Mouse (Mus musculus) forebrain, embryonic 10.5 days (tissue): ENCODE measurements at regions not wholly inside any gene's neighbourhood (a gene's known extent, or its start where the extent isn't known, plus 50 kb on each side); places are given as distances from the start of the nearest gene placed in this dataset.

Source experiments
- DNase-seq: peaks from one replicate; pipeline ENCODE4 v3.0.0-alpha.2; 2017; ENCODE audit warnings: low spot score; ENCODE audit errors: extremely low spot score
- H3K27ac ChIP-seq: fragments of 300-500 bp; sonication (generic); 2 replicates; pipeline ENCODE4 v1.5.1; 2016; ENCODE audit warnings: mild to moderate bottlenecking
- H3K27me3 ChIP-seq: fragments of 300-500 bp; sonication (generic); 2 replicates; pipeline ENCODE4 v1.6.1; 2016; ENCODE audit warnings: mild to moderate bottlenecking; ENCODE audit not compliant: poor library complexity, severe bottlenecking
- H3K36me3 ChIP-seq: fragments of 300-500 bp; sonication (generic); replicated peaks from 2 replicates; pipeline ENCODE4 v1.6.1; 2016; ENCODE audit warnings: mild to moderate bottlenecking, moderate library complexity
- H3K4me1 ChIP-seq: fragments of 300-500 bp; sonication (generic); 2 replicates; pipeline ENCODE4 v1.6.1; 2016
- H3K4me3 ChIP-seq: fragments of 300-500 bp; sonication (generic); 2 replicates; pipeline ENCODE4 v1.5.1; 2016; ENCODE audit warnings: mild to moderate bottlenecking, moderate library complexity
- H3K9me3 ChIP-seq: fragments of 300-500 bp; sonication (generic); 2 replicates; pipeline ENCODE4 v1.6.1; 2016; ENCODE audit warnings: mild to moderate bottlenecking, moderate library complexity
- WGBS: fragments of 180-500 bp; shearing (Covaris S2); methylation state at CpG from one replicate; pipeline ENCODE4 v1.1.7; 2016; 5-methylcytosine and 5-hydroxymethylcytosine counted together

DNA sequence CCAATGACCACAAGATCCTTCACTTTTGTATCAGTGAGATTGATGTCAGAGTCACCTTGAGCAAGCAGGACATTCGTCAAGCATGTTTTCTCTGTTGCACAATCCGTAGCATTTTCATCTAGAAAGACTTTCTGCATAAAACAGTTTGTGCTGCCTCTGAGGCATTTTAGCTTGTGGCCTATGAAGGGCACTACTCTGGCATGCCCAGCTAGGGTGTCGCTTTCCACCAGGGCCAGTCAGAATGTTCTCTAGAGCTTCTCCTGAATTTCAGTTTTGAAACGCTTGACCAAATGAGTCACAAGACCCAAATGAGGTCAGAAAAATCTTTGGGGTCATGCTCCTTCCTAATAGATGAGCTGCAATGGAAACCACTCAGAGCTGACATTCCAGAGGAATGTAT lies 529.6 kb upstream of the Mctp2 start:
- H3K27me3 ChIP-seq: no peaks in the 10 kb centered on the region
- no peak for DNase-seq
- peaks cover 34% of the 10 kb centered on the region for H3K4me1 ChIP-seq
- peaks cover 5% of the 10 kb centered on the region; the same call in 1 of the 2 replicates for H3K9me3 ChIP-seq
- peak overlapping the region; percentile 40; the same call in 1 of the 2 replicates for H3K27ac ChIP-seq
- H3K4me3 ChIP-seq: no peak overlapping the region
- WGBS: 85% methylated on average over 4 of the region's 4 CpGs
- H3K36me3 ChIP-seq: no peaks in the 10 kb centered on the region

DNA sequence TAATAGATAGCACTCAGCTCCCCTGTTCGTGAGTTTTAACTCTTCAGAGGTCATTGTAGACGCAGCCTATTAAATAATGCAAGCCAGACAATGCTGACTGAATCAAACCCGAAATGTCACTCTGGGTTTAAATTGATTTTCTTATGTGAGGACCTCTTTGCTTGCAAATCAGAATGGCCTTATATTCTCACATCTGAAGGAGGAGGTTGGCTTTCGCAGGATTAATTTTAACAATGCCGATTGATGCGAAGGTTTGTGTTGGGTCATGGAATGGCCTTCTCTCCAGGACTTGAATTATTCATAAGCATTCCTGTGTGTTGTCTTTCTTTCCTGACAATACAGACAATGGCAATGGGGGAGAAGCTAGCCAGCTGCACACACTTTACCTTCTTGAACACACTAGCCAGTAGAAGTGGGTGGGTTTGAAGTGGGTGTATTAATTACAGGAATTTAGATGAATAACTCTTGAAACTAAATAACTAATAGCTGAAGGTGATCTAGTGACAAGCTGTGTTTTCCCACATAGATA lies 530.1 kb upstream of the Mctp2 start:
- 68% methylated on average over 6 of the region's 6 CpGs for WGBS
- peaks cover 34% of the 10 kb centered on the region for H3K4me1 ChIP-seq
- peaks cover 5% of the 10 kb centered on the region; the same call in 1 of the 2 replicates for H3K9me3 ChIP-seq
- no peak for DNase-seq
- no peak overlapping the region for H3K4me3 ChIP-seq
- H3K36me3 ChIP-seq: no peaks in the 10 kb centered on the region
- no peaks in the 10 kb centered on the region for H3K27me3 ChIP-seq
- peak overlapping the region; percentile 60; the same call in 1 of the 2 replicates for H3K27ac ChIP-seq

DNA sequence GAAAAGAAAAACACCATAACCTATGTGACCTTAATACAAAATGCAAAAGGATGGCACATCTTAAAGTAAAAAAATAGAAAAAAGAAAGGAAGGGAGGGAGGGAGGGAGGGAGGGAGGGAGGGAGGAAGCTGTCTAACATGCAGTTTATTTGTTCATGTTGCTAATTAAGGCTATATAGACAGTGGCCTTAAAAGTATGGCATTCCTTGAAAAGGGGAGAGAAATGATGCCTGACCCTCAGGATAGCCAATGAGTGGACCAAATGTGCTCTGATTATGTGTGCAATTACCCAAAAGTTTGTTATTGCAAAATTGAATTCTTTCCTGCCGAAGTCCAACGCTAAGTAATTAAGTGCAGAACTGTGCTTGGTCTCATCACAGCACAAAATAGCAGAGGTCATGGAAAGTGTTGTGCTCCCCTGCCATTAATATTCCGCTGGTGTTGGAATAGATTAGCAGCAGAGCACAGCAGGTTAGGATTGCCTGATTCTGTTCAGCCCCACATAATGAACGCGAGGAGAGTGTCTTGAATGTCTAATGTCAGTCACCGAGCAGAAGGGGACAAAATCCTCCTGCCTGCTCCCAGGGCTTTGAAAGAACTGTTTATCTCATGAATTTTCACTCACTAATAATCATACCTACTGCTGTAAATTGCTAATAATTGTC lies 531.7 kb upstream of the Mctp2 start:
- Histone ChIP-seq H3K9me3 (peaks cover 5% of the 10 kb centered on the region; the same call in 1 of the 2 replicates), H3K27ac (peak overlapping the region; percentile 44; the same call in 1 of the 2 replicates), H3K36me3 (no peaks in the 10 kb centered on the region), H3K4me1 (peaks cover 34% of the 10 kb centered on the region), H3K27me3 (no peaks in the 10 kb centered on the region), H3K4me3 (no peak overlapping the region)
- DNase-seq: peak; percentile 38
- WGBS: 19% methylated on average over 6 of the region's 6 CpGs

DNA sequence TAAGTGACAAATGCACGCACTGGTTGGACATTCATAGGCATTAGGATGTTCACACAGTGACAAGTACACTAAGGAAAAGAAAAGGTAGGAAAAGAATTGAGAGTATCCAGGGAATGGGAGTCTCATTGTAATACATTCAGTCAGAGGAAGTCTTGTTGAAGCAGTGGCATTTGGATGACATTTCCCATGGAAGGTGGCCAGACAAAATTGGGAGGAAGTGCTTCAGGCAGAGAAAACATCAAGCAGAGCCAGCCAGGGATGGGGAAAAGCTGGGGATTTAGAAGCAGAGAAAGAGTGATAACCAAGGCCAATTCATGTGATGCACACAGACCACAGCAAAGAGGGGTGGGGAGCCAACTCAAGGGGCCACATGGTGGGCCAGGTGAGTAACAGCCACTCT lies 524.0 kb upstream of the Rgma start:
- H3K27me3 ChIP-seq: no peaks in the 10 kb centered on the region
- H3K4me1 ChIP-seq: no peaks in the 10 kb centered on the region
- no peaks in the 10 kb centered on the region for H3K36me3 ChIP-seq
- WGBS: 88% methylated on average over 1 of the region's 1 CpGs
- no peak for DNase-seq
- H3K9me3 ChIP-seq: no peaks in the 10 kb centered on the region
- no peak overlapping the region for H3K4me3 ChIP-seq
- no peak overlapping the region for H3K27ac ChIP-seq

DNA sequence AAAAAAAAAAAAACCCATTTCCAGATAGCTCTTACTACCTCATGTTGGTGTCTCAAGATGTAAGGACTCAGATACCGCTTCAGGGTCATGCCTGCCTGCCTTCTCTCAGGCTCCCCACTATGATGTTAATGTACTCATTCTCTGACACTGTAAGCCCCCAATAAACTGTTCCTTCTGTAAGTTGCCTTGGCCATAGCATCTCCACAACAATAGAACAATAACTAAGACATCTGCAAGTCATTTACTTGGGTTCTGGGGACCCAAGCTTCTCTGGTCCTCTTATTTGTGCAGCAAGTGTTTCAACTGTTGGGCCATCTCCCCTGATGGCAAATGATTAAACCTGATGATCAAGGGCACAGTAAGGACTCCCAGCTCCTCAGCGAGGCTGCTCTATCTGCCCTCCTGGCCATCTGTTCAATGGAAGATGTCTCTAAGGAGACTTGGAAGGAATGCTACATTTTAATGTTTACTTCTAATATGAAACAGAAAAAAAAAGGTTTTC lies 520.8 kb upstream of the Rgma start:
- no peaks in the 10 kb centered on the region for H3K4me1 ChIP-seq
- no peak for DNase-seq
- no peaks in the 10 kb centered on the region for H3K27me3 ChIP-seq
- H3K9me3 ChIP-seq: no peaks in the 10 kb centered on the region
- no peak overlapping the region for H3K4me3 ChIP-seq
- H3K36me3 ChIP-seq: no peaks in the 10 kb centered on the region
- 82% methylated on average over 2 of the region's 2 CpGs for WGBS
- H3K27ac ChIP-seq: no peak overlapping the region

DNA sequence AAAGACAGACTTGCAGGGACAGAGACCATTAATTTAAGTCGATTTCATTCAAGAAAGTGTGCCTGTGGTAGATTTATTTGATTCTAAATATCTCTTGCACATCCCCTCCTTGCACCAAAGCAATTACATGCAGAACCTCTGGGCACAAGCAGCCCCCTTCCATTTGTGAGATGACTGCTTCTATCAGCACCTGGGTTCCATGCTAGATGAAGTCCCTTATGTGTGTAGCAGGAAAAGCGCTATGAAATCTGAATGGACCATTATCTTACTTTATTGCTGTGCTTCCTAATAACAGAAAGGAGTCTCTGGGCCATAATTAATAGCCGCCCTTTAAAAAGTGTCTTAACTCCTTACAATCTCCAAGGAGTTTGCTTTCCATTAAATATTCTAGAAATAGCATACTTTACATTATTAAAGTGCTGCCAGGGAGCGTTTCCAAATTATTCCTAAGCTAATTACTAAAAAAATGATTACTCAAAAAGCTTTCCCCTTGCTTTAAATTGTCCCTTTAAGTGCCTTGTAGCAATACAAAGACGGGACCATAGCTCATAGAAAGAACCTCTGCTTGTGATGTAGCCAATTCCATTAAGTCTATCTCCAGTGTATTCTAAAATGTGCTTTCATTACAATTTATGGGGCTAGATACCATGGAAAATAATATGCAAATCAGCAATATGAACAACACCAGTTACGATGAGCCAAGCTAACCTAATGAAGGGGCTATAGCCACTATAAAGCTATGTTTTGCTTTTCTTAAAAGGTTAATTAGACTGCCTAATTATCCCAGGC lies 508.1 kb upstream of the Rgma start:
- no peaks in the 10 kb centered on the region for H3K27me3 ChIP-seq
- peaks cover 19% of the 10 kb centered on the region; the same call in 1 of the 2 replicates for H3K4me1 ChIP-seq
- 73% methylated on average over 6 of the region's 6 CpGs for WGBS
- H3K36me3 ChIP-seq: no peaks in the 10 kb centered on the region
- H3K27ac ChIP-seq: no peak overlapping the region
- no peak overlapping the region for H3K4me3 ChIP-seq
- H3K9me3 ChIP-seq: no peaks in the 10 kb centered on the region
- no peak for DNase-seq

DNA sequence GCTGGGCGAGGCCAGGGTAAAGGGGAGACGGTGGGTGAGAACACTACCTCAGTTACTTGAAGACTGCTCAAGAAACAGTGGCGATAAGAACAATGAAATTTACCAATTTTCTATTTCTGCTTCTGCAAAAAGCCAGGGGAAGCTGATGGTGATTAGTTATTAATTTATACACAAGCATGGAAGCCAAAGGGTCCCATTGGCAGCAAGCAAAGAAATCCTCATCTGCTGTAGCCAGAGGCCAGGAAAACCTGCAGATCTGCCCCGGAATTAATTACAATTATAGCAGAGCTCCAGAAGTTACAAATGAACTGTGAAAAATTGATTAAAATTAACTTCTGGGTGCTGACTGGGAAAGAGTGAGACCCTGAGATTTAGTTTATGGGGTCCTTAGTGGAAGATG lies 506.2 kb upstream of the Rgma start:
- H3K4me1 ChIP-seq: peaks cover 19% of the 10 kb centered on the region; the same call in 1 of the 2 replicates
- H3K36me3 ChIP-seq: no peaks in the 10 kb centered on the region
- H3K27me3 ChIP-seq: no peaks in the 10 kb centered on the region
- H3K27ac ChIP-seq: no peak overlapping the region
- no peaks in the 10 kb centered on the region for H3K9me3 ChIP-seq
- DNase-seq: no peak
- WGBS: 90% methylated on average over 4 of the region's 4 CpGs
- no peak overlapping the region for H3K4me3 ChIP-seq

DNA sequence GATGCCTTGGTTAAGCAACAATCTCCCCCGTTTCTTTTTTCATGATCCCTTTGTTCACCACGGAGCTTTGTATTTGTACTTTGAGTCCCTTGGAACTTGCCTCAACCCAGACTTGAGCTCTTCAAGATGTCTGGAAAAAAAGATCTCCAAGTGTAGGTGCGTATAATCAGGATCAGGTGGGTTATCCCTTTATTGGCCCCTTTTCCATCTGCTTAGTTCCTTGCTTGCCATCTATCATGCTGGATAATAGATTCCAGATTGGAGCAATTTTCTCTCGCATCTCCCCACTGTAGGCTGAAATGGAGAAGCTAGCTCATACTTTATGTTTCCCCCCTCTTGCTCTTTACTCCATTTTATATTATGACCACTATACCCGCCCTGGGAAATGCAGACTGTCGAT lies 474.5 kb upstream of the Rgma start:
- no peaks in the 10 kb centered on the region for H3K36me3 ChIP-seq
- H3K9me3 ChIP-seq: no peaks in the 10 kb centered on the region
- no peak for DNase-seq
- no peak overlapping the region for H3K4me3 ChIP-seq
- H3K27ac ChIP-seq: no peak overlapping the region
- peaks cover 3% of the 10 kb centered on the region for H3K4me1 ChIP-seq
- WGBS: 79% methylated on average over 6 of the region's 6 CpGs
- no peaks in the 10 kb centered on the region for H3K27me3 ChIP-seq

DNA sequence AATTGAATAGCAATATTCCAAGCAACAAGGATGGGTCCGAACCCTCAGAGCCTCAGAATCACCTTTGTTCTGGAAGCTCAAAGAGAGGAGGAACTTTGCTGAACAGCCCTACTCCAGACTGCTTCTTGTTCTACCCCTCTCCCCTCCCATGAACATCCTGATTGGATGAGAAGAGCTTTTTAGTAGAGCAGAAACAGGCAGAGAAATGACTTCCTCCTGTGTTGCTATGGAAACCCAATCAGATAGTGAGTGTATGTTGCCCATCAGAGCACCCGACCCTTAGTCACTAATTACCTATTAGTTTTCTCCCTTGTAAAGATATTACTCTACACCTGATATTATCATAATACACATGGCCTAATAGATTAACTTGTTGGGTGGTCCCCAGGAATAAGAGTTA lies 469.4 kb upstream of the Rgma start:
- H3K27me3 ChIP-seq: no peaks in the 10 kb centered on the region
- H3K4me3 ChIP-seq: no peak overlapping the region
- no peaks in the 10 kb centered on the region for H3K9me3 ChIP-seq
- WGBS: 69% methylated on average over 2 of the region's 2 CpGs
- H3K36me3 ChIP-seq: no peaks in the 10 kb centered on the region
- H3K27ac ChIP-seq: no peak overlapping the region
- no peak for DNase-seq
- peaks cover 17% of the 10 kb centered on the region for H3K4me1 ChIP-seq

DNA sequence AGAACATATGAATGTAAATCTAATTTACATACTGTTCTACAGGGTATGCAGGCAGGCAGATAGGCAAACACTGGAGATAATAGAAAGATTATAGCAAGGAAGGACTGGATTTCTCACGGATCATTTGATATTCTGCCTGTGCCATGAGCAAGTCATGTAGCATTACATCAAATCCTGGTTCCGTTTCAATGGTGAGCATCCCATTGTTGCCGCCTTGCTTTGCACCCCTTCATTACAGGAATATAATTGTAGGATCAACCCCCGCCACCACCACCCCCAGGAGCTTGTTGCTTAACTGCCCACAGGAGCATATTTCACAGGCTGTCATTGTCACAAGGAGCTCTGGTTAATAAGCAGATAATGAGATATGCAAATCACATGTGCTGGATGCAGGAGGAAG lies 468.8 kb upstream of the Rgma start:
- H3K27ac ChIP-seq: no peak overlapping the region
- WGBS: 77% methylated on average over 4 of the region's 4 CpGs
- no peak overlapping the region for H3K4me3 ChIP-seq
- no peaks in the 10 kb centered on the region for H3K9me3 ChIP-seq
- H3K4me1 ChIP-seq: peaks cover 17% of the 10 kb centered on the region
- no peaks in the 10 kb centered on the region for H3K36me3 ChIP-seq
- DNase-seq: no peak
- H3K27me3 ChIP-seq: no peaks in the 10 kb centered on the region

DNA sequence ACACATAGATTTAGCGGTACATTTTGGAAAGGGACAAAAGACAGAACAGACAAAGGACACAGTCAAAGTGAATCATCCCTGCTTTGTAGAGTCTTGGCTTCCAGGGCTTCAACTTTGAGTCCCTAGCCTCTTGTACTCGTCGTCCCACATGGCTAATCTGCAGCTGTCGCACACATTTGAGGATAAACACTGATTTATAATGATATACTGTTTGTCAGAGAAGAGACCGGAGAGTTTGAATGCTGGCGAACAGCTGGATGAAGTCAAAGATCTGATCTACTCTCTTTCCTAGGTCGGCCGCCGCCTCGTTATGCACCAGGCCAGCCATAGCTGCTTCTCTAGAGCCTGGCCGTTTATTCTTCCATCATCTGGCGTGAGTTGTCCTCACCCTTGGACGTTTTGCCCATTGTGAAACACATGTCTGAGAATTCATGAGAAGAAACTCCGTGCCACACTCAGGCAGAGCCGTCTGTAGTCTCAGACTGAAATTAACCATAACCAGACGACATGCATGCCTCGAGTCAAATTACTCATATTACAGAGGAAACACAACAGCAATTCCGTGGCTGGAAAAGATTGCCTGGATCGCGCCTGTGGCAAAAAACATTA lies 448.4 kb upstream of the Rgma start:
- H3K27ac ChIP-seq: 0 out of 2 replicates have a peak overlapping the region, but pooled peaks have one; percentile 35

DNA sequence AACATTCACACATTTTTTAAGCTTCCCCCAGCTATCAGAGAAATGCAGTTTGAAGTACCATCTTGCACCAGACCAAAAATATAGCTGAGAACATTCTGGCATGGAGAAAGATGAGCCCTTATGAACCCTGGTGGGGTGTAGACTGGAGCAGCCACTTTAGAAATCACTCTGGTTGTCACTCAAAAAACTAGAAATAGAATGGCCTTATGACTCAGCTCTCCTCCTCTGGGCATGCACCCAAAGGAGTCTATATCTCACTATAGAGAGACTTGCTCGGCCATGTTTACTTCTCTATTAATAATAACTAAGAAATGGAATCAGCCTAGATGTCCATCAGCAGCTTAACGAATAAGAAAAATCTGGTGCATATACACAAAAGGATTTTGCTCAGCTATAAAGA lies 436.5 kb upstream of the Rgma start:
- Histone ChIP-seq H3K27ac (no peak overlapping the region), H3K36me3 (no peaks in the 10 kb centered on the region), H3K27me3 (no peaks in the 10 kb centered on the region), H3K4me3 (no peak overlapping the region), H3K9me3 (no peaks in the 10 kb centered on the region), H3K4me1 (no peaks in the 10 kb centered on the region)
- no peak for DNase-seq
- 96% methylated on average over 2 of the region's 2 CpGs for WGBS

More for the DNA sequence above, 448.4 kb upstream of the Rgma start:
- no peak for DNase-seq
- Histone ChIP-seq H3K9me3 (no peaks in the 10 kb centered on the region), H3K36me3 (no peaks in the 10 kb centered on the region), H3K4me1 (peaks cover 6% of the 10 kb centered on the region; the same call in 1 of the 2 replicates), H3K27me3 (no peaks in the 10 kb centered on the region), H3K4me3 (no peak overlapping the region)
- WGBS: 77% methylated on average over 20 of the region's 20 CpGs
